Mouse (Mus musculus) right cerebral cortex, postnatal 10 days (tissue): ENCODE results near the gene Dbn1.

Source experiments
- DNase-seq, 2 experiments: peaks; one replicate each; pipeline ENCODE4 v3.0.0; 2021; ENCODE audit warnings: low spot score in 2 of 2

Dbn1 gene

GRCm38 (mm10) chr13:55487578-55488498 lies at the start of gene Dbn1:
Dbn1 (minus strand) TSS chr13:55488111.
- peak; percentile 76 for DNase-seq

GRCm38 (mm10) chr13:55536194-55537175 lies 48.6 kb upstream of the Dbn1 start, which contains the start of gene Ddx41:
Ddx41 (minus strand) TSS chr13:55536658.
- peak; percentile 100 for DNase-seq

GRCm38 (mm10) chr13:55535796-55536193 lies 47.9 kb upstream of the Dbn1 start:
- no peak for DNase-seq

GRCm38 (mm10) chr13:55535191-55535590 lies 47.3 kb upstream of the Dbn1 start:
- no peak for DNase-seq

- no peak for DNase-seq
Measured at GRCm38 (mm10) chr13:55529198-55529915, 41.4 kb upstream of the Dbn1 start, which contains the start of gene Dok3. Dok3 (minus strand) TSS chr13:55529296.

- peak in 1 of 2 experiments; percentile 48 for DNase-seq
Measured at GRCm38 (mm10) chr13:55527834-55528772, 40.2 kb upstream of the Dbn1 start.

- DNase-seq = no peak
Measured at GRCm38 (mm10) chr13:55527212-55527611, 39.3 kb upstream of the Dbn1 start.

- DNase-seq = no peak
Measured at GRCm38 (mm10) chr13:55525733-55526553, 38.0 kb upstream of the Dbn1 start.

- no peak for DNase-seq
Measured at GRCm38 (mm10) chr13:55523951-55524600, 36.2 kb upstream of the Dbn1 start.

GRCm38 (mm10) chr13:55523278-55523677 lies 35.4 kb upstream of the Dbn1 start:
- no peak for DNase-seq

GRCm38 (mm10) chr13:55522730-55523129 lies 34.8 kb upstream of the Dbn1 start:
- no peak for DNase-seq

- DNase-seq = no peak
Measured at GRCm38 (mm10) chr13:55519606-55520005, 31.7 kb upstream of the Dbn1 start.

- peak; percentile 90 to 92 for DNase-seq
Measured at GRCm38 (mm10) chr13:55516955-55517354, 29.0 kb upstream of the Dbn1 start.

GRCm38 (mm10) chr13:55513828-55514227 lies 25.9 kb upstream of the Dbn1 start:
- no peak for DNase-seq

- DNase-seq = peak; percentile 87
Measured at GRCm38 (mm10) chr13:55513111-55513748, 25.3 kb upstream of the Dbn1 start, which contains the start of gene Pdlim7. Pdlim7 (minus strand) TSS chr13:55513676.

GRCm38 (mm10) chr13:55512379-55513031 lies 24.6 kb upstream of the Dbn1 start:
- peak; percentile 59 to 62 for DNase-seq

- DNase-seq = no peak
Measured at GRCm38 (mm10) chr13:55511492-55511861, 23.6 kb upstream of the Dbn1 start.
